Mouse (Mus musculus): ENCODE measurements around the gene Col5a1. TPM values are rescaled to one million over a fixed set of nuclear protein-coding genes. Genes with fewer than 3 reads are reported as not detected.

The Col5a1 gene
- polyA plus RNA-seq, 1 experiment from 2014 or later, result 8.5 TPM

GRCm38 (mm10) chr2:27923718-27924117 is 37.5 kb downstream of the Col5a1 start:
- H3K36me3 ChIP-seq (ENCODE audit: control insufficient read depth, insufficient read depth, low read length), result no peaks in the 10 kb centered on the region
- H3K27me3 ChIP-seq (ENCODE audit: control insufficient read depth, insufficient read depth, low read length), result no peaks in the 10 kb centered on the region
- no peak overlapping the region for H3K27ac ChIP-seq (replicated peaks; ENCODE audit: low read depth, low read length)
- H3K9me3 ChIP-seq (ENCODE audit: control insufficient read depth, low read length), result no peaks in the 10 kb centered on the region
- no peaks in the 10 kb centered on the region for H3K4me1 ChIP-seq (ENCODE audit: control insufficient read depth, insufficient read depth, low read length)
- H3K9ac ChIP-seq (replicated peaks; ENCODE audit: low read length), result no peak overlapping the region
- ATAC-seq (ENCODE audit: low FRiP score, low TSS enrichment), result no peak
- no peak for DNase-seq
- H3K4me2 ChIP-seq (ENCODE audit: low read length), result no peak overlapping the region
- no peak overlapping the region for H3K4me3 ChIP-seq (replicated peaks; ENCODE audit: low read depth, low read length)
- WGBS, result 92% methylated on average over 6 of the region's 6 CpGs

- Histone ChIP-seq H3K4me2 (ENCODE audit: low read length) (no peak overlapping the region), H3K9me3 (ENCODE audit: control insufficient read depth, low read length) (no peaks in the 10 kb centered on the region), H3K36me3 (ENCODE audit: control insufficient read depth, insufficient read depth, low read length) (no peaks in the 10 kb centered on the region), H3K4me3 (replicated peaks; ENCODE audit: low read depth, low read length) (no peak overlapping the region), H3K27ac (replicated peaks; ENCODE audit: low read depth, low read length) (no peak overlapping the region), H3K27me3 (ENCODE audit: control insufficient read depth, insufficient read depth, low read length) (no peaks in the 10 kb centered on the region), H3K4me1 (ENCODE audit: control insufficient read depth, insufficient read depth, low read length) (no peaks in the 10 kb centered on the region), H3K9ac (replicated peaks; ENCODE audit: low read length) (no peak overlapping the region)
- DNase-seq (no peak), ATAC-seq (ENCODE audit: low FRiP score, low TSS enrichment) (no peak)
- WGBS, result 85% methylated on average over 3 of the region's 3 CpGs
These were observed 38.2 kb downstream of the Col5a1 start for GRCm38 (mm10) chr2:27924463-27924862.

- H3K27me3 ChIP-seq (ENCODE audit: control insufficient read depth, insufficient read depth, low read length), result no peaks in the 10 kb centered on the region
- no peak; the same call in 1 of the 2 replicates for ATAC-seq (ENCODE audit: low FRiP score, low TSS enrichment)
- no peaks in the 10 kb centered on the region for H3K9me3 ChIP-seq (ENCODE audit: control insufficient read depth, low read length)
- H3K27ac ChIP-seq (replicated peaks; ENCODE audit: low read depth, low read length), result no peak overlapping the region
- whole genome bisulfite sequencing, result 55% methylated on average over 7 of the region's 7 CpGs
- DNase-seq, result peak; percentile 89
- no peak overlapping the region for H3K4me2 ChIP-seq (ENCODE audit: low read length)
- H3K36me3 ChIP-seq (ENCODE audit: control insufficient read depth, insufficient read depth, low read length), result no peaks in the 10 kb centered on the region
- H3K4me3 ChIP-seq (replicated peaks; ENCODE audit: low read depth, low read length), result no peak overlapping the region
- no peaks in the 10 kb centered on the region for H3K4me1 ChIP-seq (ENCODE audit: control insufficient read depth, insufficient read depth, low read length)
- no peak overlapping the region for H3K9ac ChIP-seq (replicated peaks; ENCODE audit: low read length)
These were observed 40.4 kb downstream of the Col5a1 start for GRCm38 (mm10) chr2:27926478-27927165.

DNA sequence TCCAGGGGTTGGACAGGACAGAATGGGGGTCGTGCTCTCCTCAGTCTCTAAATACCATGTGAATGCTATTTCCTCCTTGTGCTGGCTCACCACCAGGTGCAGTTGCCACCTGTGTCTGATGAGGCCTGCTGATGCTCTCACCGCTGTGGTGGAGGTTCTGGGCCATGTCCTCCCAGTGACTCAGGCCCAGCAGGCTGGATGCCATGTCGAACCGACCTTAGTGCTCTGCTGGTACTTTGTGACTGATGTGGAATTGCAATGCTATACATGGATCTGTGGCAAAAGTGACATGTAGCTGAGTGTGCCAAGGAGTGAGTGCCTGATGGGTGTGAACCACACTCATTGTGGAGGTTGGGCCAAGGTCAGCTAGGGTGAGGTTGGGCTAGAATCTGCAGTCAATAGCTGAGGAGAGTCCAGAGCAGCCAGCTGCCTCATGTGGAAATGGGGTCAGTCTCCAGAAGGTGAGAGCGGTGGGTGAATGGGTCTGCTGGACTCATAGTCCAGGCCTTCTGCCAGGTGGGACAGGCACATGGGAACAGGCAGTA is 44.3 kb downstream of the Col5a1 start:
- no peaks in the 10 kb centered on the region for H3K9me3 ChIP-seq (ENCODE audit: control insufficient read depth, low read length)
- no peak overlapping the region for H3K4me2 ChIP-seq (ENCODE audit: low read length)
- H3K36me3 ChIP-seq (ENCODE audit: control insufficient read depth, insufficient read depth, low read length), result no peaks in the 10 kb centered on the region
- H3K27me3 ChIP-seq (ENCODE audit: control insufficient read depth, insufficient read depth, low read length), result no peaks in the 10 kb centered on the region
- ATAC-seq (ENCODE audit: low FRiP score, low TSS enrichment), result no peak
- no peak for DNase-seq
- no peak overlapping the region for H3K4me3 ChIP-seq (replicated peaks; ENCODE audit: low read depth, low read length)
- H3K27ac ChIP-seq (replicated peaks; ENCODE audit: low read depth, low read length), result no peak overlapping the region
- H3K9ac ChIP-seq (replicated peaks; ENCODE audit: low read length), result no peak overlapping the region
- H3K4me1 ChIP-seq (ENCODE audit: control insufficient read depth, insufficient read depth, low read length), result peaks cover 2% of the 10 kb centered on the region; the same call in 1 of the 2 replicates
- WGBS, result 91% methylated on average over 5 of the region's 5 CpGs

DNA sequence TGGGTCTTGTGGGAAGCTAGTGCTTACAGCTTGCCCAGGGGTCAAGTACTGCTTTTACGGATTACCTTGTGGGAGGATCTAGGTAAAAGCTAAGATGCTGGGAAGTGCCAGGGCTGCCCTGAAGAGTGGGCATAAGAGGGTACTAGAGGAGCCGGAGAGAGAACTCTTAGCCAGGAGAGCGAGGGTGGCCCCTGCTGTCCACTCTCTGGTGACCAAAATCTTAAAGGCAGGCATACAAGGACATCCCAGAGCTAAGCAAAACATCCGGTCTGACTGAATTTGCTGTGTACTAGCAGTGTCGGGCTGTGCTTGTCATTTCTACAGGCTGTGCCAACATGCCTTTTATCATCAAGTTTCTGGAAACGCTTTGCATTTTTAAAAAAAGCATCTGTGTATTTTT is 44.9 kb downstream of the Col5a1 start:
- ATAC-seq (ENCODE audit: low FRiP score, low TSS enrichment) (no peak), DNase-seq (no peak)
- Histone ChIP-seq H3K36me3 (ENCODE audit: control insufficient read depth, insufficient read depth, low read length) (no peaks in the 10 kb centered on the region), H3K9me3 (ENCODE audit: control insufficient read depth, low read length) (no peaks in the 10 kb centered on the region), H3K27ac (replicated peaks; ENCODE audit: low read depth, low read length) (no peak overlapping the region), H3K27me3 (ENCODE audit: control insufficient read depth, insufficient read depth, low read length) (no peaks in the 10 kb centered on the region), H3K4me1 (ENCODE audit: control insufficient read depth, insufficient read depth, low read length) (peaks cover 2% of the 10 kb centered on the region; the same call in 1 of the 2 replicates), H3K4me2 (ENCODE audit: low read length) (no peak overlapping the region), H3K9ac (replicated peaks; ENCODE audit: low read length) (no peak overlapping the region), H3K4me3 (replicated peaks; ENCODE audit: low read depth, low read length) (no peak overlapping the region)
- 87% methylated on average over 6 of the region's 6 CpGs for WGBS

- Histone ChIP-seq H3K27ac (replicated peaks; ENCODE audit: low read depth, low read length) (0 out of 2 replicates have a peak overlapping the region, but pooled peaks have one; percentile 26), H3K9ac (replicated peaks; ENCODE audit: low read length) (no peak overlapping the region), H3K4me2 (ENCODE audit: low read length) (no peak overlapping the region), H3K27me3 (ENCODE audit: control insufficient read depth, insufficient read depth, low read length) (no peaks in the 10 kb centered on the region), H3K36me3 (ENCODE audit: control insufficient read depth, insufficient read depth, low read length) (no peaks in the 10 kb centered on the region), H3K4me1 (ENCODE audit: control insufficient read depth, insufficient read depth, low read length) (peaks cover 2% of the 10 kb centered on the region; the same call in 1 of the 2 replicates), H3K9me3 (ENCODE audit: control insufficient read depth, low read length) (no peaks in the 10 kb centered on the region), H3K4me3 (replicated peaks; ENCODE audit: low read depth, low read length) (no peak overlapping the region)
- no peak for ATAC-seq (ENCODE audit: low FRiP score, low TSS enrichment)
- DNase-seq, result peak; percentile 41
- 28% methylated on average over 3 of the region's 3 CpGs for WGBS
These were observed 45.7 kb downstream of the Col5a1 start for GRCm38 (mm10) chr2:27931971-27932370.

DNA sequence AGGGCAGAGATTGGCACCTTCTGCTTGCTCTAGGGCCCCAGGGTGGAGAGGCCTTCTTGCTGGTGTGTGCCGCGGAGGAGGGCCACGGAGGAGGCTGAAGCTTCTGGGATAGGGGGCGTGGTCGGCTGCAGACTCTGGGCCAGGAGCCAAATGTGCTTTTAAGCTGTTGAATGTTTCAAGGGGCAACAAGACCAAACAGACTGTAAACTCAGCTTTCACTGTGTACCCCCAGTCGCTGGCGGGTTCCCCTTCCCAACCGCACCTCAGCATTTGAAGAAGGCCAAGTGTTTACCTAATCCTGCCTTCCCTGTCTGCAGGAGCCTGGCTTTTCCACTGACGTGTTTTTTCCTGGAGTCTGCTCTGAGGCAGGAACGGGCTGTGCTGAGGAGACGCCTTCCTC is 48.0 kb downstream of the Col5a1 start:
- no peak overlapping the region for H3K9ac ChIP-seq (replicated peaks; ENCODE audit: low read length)
- no peak overlapping the region for H3K27ac ChIP-seq (replicated peaks; ENCODE audit: low read depth, low read length)
- no peaks in the 10 kb centered on the region for H3K27me3 ChIP-seq (ENCODE audit: control insufficient read depth, insufficient read depth, low read length)
- no peaks in the 10 kb centered on the region for H3K36me3 ChIP-seq (ENCODE audit: control insufficient read depth, insufficient read depth, low read length)
- H3K4me3 ChIP-seq (replicated peaks; ENCODE audit: low read depth, low read length), result no peak overlapping the region
- DNase-seq (peak; percentile 73), ATAC-seq (ENCODE audit: low FRiP score, low TSS enrichment) (no peak)
- no peak overlapping the region for H3K4me2 ChIP-seq (ENCODE audit: low read length)
- WGBS, result 49% methylated on average over 11 of the region's 11 CpGs
- peaks cover 2% of the 10 kb centered on the region; the same call in 1 of the 2 replicates for H3K4me1 ChIP-seq (ENCODE audit: control insufficient read depth, insufficient read depth, low read length)
- no peaks in the 10 kb centered on the region for H3K9me3 ChIP-seq (ENCODE audit: control insufficient read depth, low read length)

- DNase-seq (no peak), ATAC-seq (ENCODE audit: low FRiP score, low TSS enrichment) (no peak)
- Histone ChIP-seq H3K36me3 (ENCODE audit: control insufficient read depth, insufficient read depth, low read length) (no peaks in the 10 kb centered on the region), H3K4me2 (ENCODE audit: low read length) (no peak overlapping the region), H3K9ac (replicated peaks; ENCODE audit: low read length) (no peak overlapping the region), H3K4me1 (ENCODE audit: control insufficient read depth, insufficient read depth, low read length) (peaks cover 2% of the 10 kb centered on the region; the same call in 1 of the 2 replicates), H3K27ac (replicated peaks; ENCODE audit: low read depth, low read length) (no peak overlapping the region), H3K9me3 (ENCODE audit: control insufficient read depth, low read length) (no peaks in the 10 kb centered on the region), H3K4me3 (replicated peaks; ENCODE audit: low read depth, low read length) (no peak overlapping the region), H3K27me3 (ENCODE audit: control insufficient read depth, insufficient read depth, low read length) (no peaks in the 10 kb centered on the region)
- 90% methylated on average over 9 of the region's 9 CpGs for WGBS
These were observed 48.6 kb downstream of the Col5a1 start for GRCm38 (mm10) chr2:27934831-27935230.

DNA sequence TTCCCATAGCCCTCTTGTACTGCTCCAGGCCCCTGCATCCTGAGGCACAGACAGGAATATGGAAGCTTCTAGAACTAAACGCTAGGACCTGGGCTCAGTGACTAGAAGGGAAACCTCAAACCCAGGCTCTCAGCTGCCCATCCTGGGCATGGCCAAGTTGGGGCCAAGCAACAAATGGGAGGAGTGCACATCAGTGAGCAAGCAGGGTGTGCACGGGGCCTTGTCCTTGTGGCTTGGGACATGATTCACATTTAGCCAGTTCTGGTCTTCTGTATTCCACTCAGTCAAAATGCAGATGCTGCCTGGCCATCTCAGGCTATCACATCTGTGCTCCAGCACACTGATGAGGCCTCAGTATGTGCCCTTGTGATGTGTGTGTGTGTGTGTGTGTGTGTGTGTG is 49.2 kb downstream of the Col5a1 start:
- no peak overlapping the region for H3K27ac ChIP-seq (replicated peaks; ENCODE audit: low read depth, low read length)
- no peak overlapping the region for H3K4me2 ChIP-seq (ENCODE audit: low read length)
- peaks cover 2% of the 10 kb centered on the region; the same call in 1 of the 2 replicates for H3K4me1 ChIP-seq (ENCODE audit: control insufficient read depth, insufficient read depth, low read length)
- H3K9me3 ChIP-seq (ENCODE audit: control insufficient read depth, low read length), result no peaks in the 10 kb centered on the region
- H3K4me3 ChIP-seq (replicated peaks; ENCODE audit: low read depth, low read length), result no peak overlapping the region
- H3K9ac ChIP-seq (replicated peaks; ENCODE audit: low read length), result no peak overlapping the region
- ATAC-seq (ENCODE audit: low FRiP score, low TSS enrichment) (no peak), DNase-seq (no peak)
- H3K27me3 ChIP-seq (ENCODE audit: control insufficient read depth, insufficient read depth, low read length), result no peaks in the 10 kb centered on the region
- no peaks in the 10 kb centered on the region for H3K36me3 ChIP-seq (ENCODE audit: control insufficient read depth, insufficient read depth, low read length)
- WGBS, result 92% methylated on average over 2 of the region's 2 CpGs

All from midbrain, embryonic 14.5 days (tissue).